Mouse (Mus musculus): Measurements from ENCODE around the gene Selplg. TPM values are rescaled to one million over a fixed set of nuclear protein-coding genes. Genes with fewer than 3 reads are reported as not detected.

Selplg gene
- total and polyA plus RNA-seq, 3 experiments, result 8.5 to 18.7 (median 13.9) TPM

DNA sequence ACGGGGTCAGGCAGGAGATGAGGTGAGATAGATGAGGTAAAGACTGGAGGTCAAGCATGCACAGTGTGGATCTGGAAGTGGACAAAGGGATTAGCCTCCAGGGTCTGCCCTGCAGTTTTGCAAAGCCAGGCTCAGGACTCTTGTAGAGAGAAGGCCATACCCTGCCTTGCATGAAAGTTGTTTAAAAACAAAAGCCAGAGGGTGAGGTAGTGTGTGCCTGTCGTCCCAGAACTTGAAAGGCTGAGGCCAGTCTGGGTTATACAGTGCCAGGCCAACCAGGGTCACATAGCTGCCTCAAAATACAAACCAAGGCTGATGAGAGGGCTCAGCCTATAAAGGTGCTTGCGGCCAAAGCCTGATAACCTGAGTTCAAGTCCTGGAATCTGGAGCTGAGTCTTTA lies 703 bp downstream of the Selplg start:
- TF ChIP-seq TAL1 (conservative IDR thresholded peaks at IDR 0.05; ENCODE audit: low read depth, low read length) (no peak), GATA2 (IDR thresholded peaks at IDR 0.05; ENCODE audit: borderline replicate concordance, low read depth, low read length) (no peak), CTCF (IDR thresholded peaks at IDR 0.05; ENCODE audit: low read depth, low read length) (no peak), POLR2AphosphoS5 (IDR thresholded peaks at IDR 0.05; ENCODE audit: insufficient replicate concordance, low read depth, low read length) (no peak), GATA1 (IDR thresholded peaks at IDR 0.05; ENCODE audit: borderline replicate concordance, low read length) (no peak)
- Histone ChIP-seq H3K36me3 (replicated peaks) (peaks cover 10% of the 10 kb centered on the region), H3K4me1 (ENCODE audit: insufficient read depth, low read depth, low read length) (peaks cover 46% of the 10 kb centered on the region), H3K27me3 (ENCODE audit: insufficient read depth, low read length) (peaks cover 4% of the 10 kb centered on the region; the same call in 1 of the 2 replicates), H3K9me3 (replicated peaks) (no peaks in the 10 kb centered on the region), H3K4me3 (ENCODE audit: low read depth, low read length) (no peak overlapping the region)
- DNase-seq (ENCODE audit: low spot score), result no peak
- no peak for ATAC-seq (ENCODE audit: extremely low read depth, insufficient number of reproducible peaks, low FRiP score, poor library complexity, severe bottlenecking)

DNA sequence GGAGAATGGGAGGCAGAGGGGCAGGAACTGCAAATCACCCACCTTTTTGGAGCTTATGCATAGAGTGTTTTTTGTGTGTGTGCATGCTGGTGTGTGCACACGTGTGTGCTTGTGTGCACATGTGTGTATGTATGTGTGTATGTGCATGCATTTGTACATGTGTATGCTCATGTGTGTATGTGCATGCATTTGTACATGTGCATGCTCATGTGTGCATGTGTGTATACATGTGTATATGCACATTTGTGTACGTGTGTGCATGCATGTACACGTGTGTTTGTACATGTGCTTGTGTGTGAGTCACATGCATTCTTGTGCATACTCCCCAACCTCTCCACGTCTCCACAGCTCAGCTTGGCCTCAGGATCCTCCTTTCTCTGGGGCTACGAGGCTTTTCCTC lies 1.6 kb downstream of the Selplg start:
- Histone ChIP-seq H3K4me1 (ENCODE audit: insufficient read depth, low read depth, low read length) (peaks cover 46% of the 10 kb centered on the region), H3K36me3 (replicated peaks) (peaks cover 13% of the 10 kb centered on the region), H3K27me3 (ENCODE audit: insufficient read depth, low read length) (peaks cover 4% of the 10 kb centered on the region; the same call in 1 of the 2 replicates), H3K9me3 (replicated peaks) (no peaks in the 10 kb centered on the region), H3K4me3 (ENCODE audit: low read depth, low read length) (peak overlapping the region; percentile 72; the same call in 1 of the 2 replicates)
- DNase-seq (ENCODE audit: low spot score) (no peak), ATAC-seq (ENCODE audit: extremely low read depth, insufficient number of reproducible peaks, low FRiP score, poor library complexity, severe bottlenecking) (no peak)
- TF ChIP-seq GATA1 (IDR thresholded peaks at IDR 0.05; ENCODE audit: borderline replicate concordance, low read length) (no peak), POLR2AphosphoS5 (IDR thresholded peaks at IDR 0.05; ENCODE audit: insufficient replicate concordance, low read depth, low read length) (no peak), TAL1 (conservative IDR thresholded peaks at IDR 0.05; ENCODE audit: low read depth, low read length) (no peak), GATA2 (IDR thresholded peaks at IDR 0.05; ENCODE audit: borderline replicate concordance, low read depth, low read length) (no peak), CTCF (IDR thresholded peaks at IDR 0.05; ENCODE audit: low read depth, low read length) (no peak)

DNA sequence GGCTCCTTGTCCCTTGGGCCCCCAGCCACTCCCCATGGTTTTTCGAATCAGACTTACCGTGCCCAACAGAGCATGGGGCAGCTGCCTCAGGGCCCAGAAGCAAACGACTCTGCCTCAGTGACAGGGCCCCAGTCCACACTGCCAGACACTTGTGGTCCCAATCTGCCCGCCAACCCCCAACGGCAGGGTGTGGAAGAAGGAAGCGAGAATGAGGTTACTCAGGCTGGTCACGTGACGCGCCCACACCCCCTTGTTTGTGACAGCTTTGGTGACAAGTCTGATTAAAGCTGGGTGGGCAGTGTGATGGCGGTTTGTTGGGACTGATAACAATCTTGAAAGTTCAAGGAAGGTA lies 2.2 kb downstream of the Selplg start:
- peak overlapping the region; percentile 72 for H3K4me3 ChIP-seq (ENCODE audit: low read depth, low read length)
- DNase-seq (ENCODE audit: low spot score) (peak; percentile 87), ATAC-seq (ENCODE audit: extremely low read depth, insufficient number of reproducible peaks, low FRiP score, poor library complexity, severe bottlenecking) (peak; percentile 86)
- H3K4me1 ChIP-seq (ENCODE audit: insufficient read depth, low read depth, low read length), result peaks cover 47% of the 10 kb centered on the region
- TF ChIP-seq GATA2 (IDR thresholded peaks at IDR 0.05; ENCODE audit: borderline replicate concordance, low read depth, low read length), result no peak
- no peak for TF ChIP-seq POLR2AphosphoS5 (IDR thresholded peaks at IDR 0.05; ENCODE audit: insufficient replicate concordance, low read depth, low read length)
- no peak for TF ChIP-seq GATA1 (IDR thresholded peaks at IDR 0.05; ENCODE audit: borderline replicate concordance, low read length)
- TF ChIP-seq CTCF (IDR thresholded peaks at IDR 0.05; ENCODE audit: low read depth, low read length), result no peak
- no peak for TF ChIP-seq TAL1 (conservative IDR thresholded peaks at IDR 0.05; ENCODE audit: low read depth, low read length)
- peaks cover 16% of the 10 kb centered on the region for H3K36me3 ChIP-seq (replicated peaks)
- peaks cover 4% of the 10 kb centered on the region; the same call in 1 of the 2 replicates for H3K27me3 ChIP-seq (ENCODE audit: insufficient read depth, low read length)
- no peaks in the 10 kb centered on the region for H3K9me3 ChIP-seq (replicated peaks)

- DNase-seq (ENCODE audit: low spot score) (peak; percentile 21), ATAC-seq (ENCODE audit: extremely low read depth, insufficient number of reproducible peaks, low FRiP score, poor library complexity, severe bottlenecking) (peak; percentile 9; the same call in 1 of the 2 replicates)
- Histone ChIP-seq H3K4me3 (ENCODE audit: low read depth, low read length) (peak overlapping the region; percentile 72), H3K36me3 (replicated peaks) (peaks cover 21% of the 10 kb centered on the region), H3K27me3 (ENCODE audit: insufficient read depth, low read length) (peaks cover 4% of the 10 kb centered on the region; the same call in 1 of the 2 replicates), H3K4me1 (ENCODE audit: insufficient read depth, low read depth, low read length) (peaks cover 50% of the 10 kb centered on the region), H3K9me3 (replicated peaks) (no peaks in the 10 kb centered on the region)
- TF ChIP-seq POLR2AphosphoS5 (IDR thresholded peaks at IDR 0.05; ENCODE audit: insufficient replicate concordance, low read depth, low read length) (no peak), GATA2 (IDR thresholded peaks at IDR 0.05; ENCODE audit: borderline replicate concordance, low read depth, low read length) (no peak), CTCF (IDR thresholded peaks at IDR 0.05; ENCODE audit: low read depth, low read length) (no peak), GATA1 (IDR thresholded peaks at IDR 0.05; ENCODE audit: borderline replicate concordance, low read length) (no peak), TAL1 (conservative IDR thresholded peaks at IDR 0.05; ENCODE audit: low read depth, low read length) (no peak)
Observed at GRCm38 (mm10) chr5:113829566-113830291, 2.7 kb downstream of the Selplg start.

DNA sequence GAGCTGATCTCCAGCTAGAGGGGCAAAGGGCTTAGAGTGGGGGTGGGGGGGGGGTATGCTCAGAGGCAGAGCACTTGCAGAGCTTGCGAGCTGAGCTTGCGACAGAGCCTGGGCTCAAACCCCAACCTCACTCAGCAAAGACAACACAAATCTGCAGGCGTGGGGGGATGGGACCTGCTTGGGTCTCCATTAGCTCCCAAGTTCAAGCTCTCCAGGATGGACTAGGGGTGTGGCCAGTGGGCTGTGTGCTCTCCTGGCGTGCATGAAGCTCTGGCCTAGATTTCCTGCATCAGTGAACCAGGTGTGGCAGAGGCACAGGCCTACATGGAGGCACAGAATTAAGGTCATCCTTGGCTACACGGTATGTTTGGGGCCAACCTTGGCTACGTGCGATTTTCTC lies 4.0 kb downstream of the Selplg start:
- H3K27me3 ChIP-seq (ENCODE audit: insufficient read depth, low read length), result peaks cover 4% of the 10 kb centered on the region; the same call in 1 of the 2 replicates
- H3K4me1 ChIP-seq (ENCODE audit: insufficient read depth, low read depth, low read length), result peaks cover 56% of the 10 kb centered on the region
- peaks cover 29% of the 10 kb centered on the region for H3K36me3 ChIP-seq (replicated peaks)
- no peak overlapping the region; the same call in 1 of the 2 replicates for H3K4me3 ChIP-seq (ENCODE audit: low read depth, low read length)
- H3K9me3 ChIP-seq (replicated peaks), result no peaks in the 10 kb centered on the region
- ATAC-seq (ENCODE audit: extremely low read depth, insufficient number of reproducible peaks, low FRiP score, poor library complexity, severe bottlenecking) (no peak), DNase-seq (ENCODE audit: low spot score) (no peak)
- TF ChIP-seq GATA2 (IDR thresholded peaks at IDR 0.05; ENCODE audit: borderline replicate concordance, low read depth, low read length), result no peak
- no peak for TF ChIP-seq POLR2AphosphoS5 (IDR thresholded peaks at IDR 0.05; ENCODE audit: insufficient replicate concordance, low read depth, low read length)
- no peak for TF ChIP-seq CTCF (IDR thresholded peaks at IDR 0.05; ENCODE audit: low read depth, low read length)
- no peak for TF ChIP-seq GATA1 (IDR thresholded peaks at IDR 0.05; ENCODE audit: borderline replicate concordance, low read length)
- no peak for TF ChIP-seq TAL1 (conservative IDR thresholded peaks at IDR 0.05; ENCODE audit: low read depth, low read length)

GRCm38 (mm10) chr5:113827991-113828411 lies 4.4 kb downstream of the Selplg start:
- TF ChIP-seq GATA2 (IDR thresholded peaks at IDR 0.05; ENCODE audit: borderline replicate concordance, low read depth, low read length), result no peak
- no peak for TF ChIP-seq TAL1 (conservative IDR thresholded peaks at IDR 0.05; ENCODE audit: low read depth, low read length)
- TF ChIP-seq CTCF (IDR thresholded peaks at IDR 0.05; ENCODE audit: low read depth, low read length), result no peak
- no peak for TF ChIP-seq POLR2AphosphoS5 (IDR thresholded peaks at IDR 0.05; ENCODE audit: insufficient replicate concordance, low read depth, low read length)
- TF ChIP-seq GATA1 (IDR thresholded peaks at IDR 0.05; ENCODE audit: borderline replicate concordance, low read length), result no peak
- H3K4me1 ChIP-seq (ENCODE audit: insufficient read depth, low read depth, low read length), result peaks cover 56% of the 10 kb centered on the region
- peaks cover 31% of the 10 kb centered on the region for H3K36me3 ChIP-seq (replicated peaks)
- no peak for ATAC-seq (ENCODE audit: extremely low read depth, insufficient number of reproducible peaks, low FRiP score, poor library complexity, severe bottlenecking)
- H3K4me3 ChIP-seq (ENCODE audit: low read depth, low read length), result no peak overlapping the region
- H3K9me3 ChIP-seq (replicated peaks), result no peaks in the 10 kb centered on the region
- H3K27me3 ChIP-seq (ENCODE audit: insufficient read depth, low read length), result peaks cover 4% of the 10 kb centered on the region; the same call in 1 of the 2 replicates
- DNase-seq (ENCODE audit: low spot score), result no peak

Data from G1E (cell line).